Mouse (Mus musculus): ENCODE results near the gene Ier5. TPM values are rescaled to one million over a fixed set of nuclear protein-coding genes. Genes with fewer than 3 reads are reported as not detected.

Gene Ier5
- polyA plus RNA-seq, 1 experiment from 2014 or later = 9.3 TPM

DNA sequence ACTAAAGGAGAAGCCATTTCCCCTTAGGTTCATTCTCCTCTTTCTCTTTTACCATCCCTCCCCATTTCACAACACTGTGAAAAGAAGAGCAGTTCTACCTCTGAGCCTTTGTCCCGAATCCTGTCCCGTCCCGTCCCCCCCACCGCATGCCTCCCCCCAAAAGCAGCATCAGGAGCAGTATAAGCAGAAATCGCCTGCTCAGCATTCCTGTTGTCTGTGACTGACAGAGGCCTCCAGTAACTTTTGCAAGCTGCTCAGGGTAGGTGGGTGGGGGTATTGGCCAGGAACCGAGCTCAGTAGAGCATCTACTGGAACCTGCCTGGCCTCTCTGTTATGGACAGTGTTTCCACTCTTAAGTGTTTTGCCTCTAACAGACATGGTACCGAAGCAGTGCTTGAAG lies 26.3 kb downstream of the Ier5 start:
- Histone ChIP-seq H3K4me3 (replicated peaks; ENCODE audit: low read length) (no peak overlapping the region), H3K9ac (replicated peaks; ENCODE audit: low read depth, low read length) (no peak overlapping the region), H3K36me3 (ENCODE audit: control insufficient read depth, insufficient read depth) (no peaks in the 10 kb centered on the region), H3K4me2 (ENCODE audit: low read length) (no peak overlapping the region), H3K9me3 (ENCODE audit: control insufficient read depth, low read length) (no peaks in the 10 kb centered on the region), H3K4me1 (replicated peaks; ENCODE audit: control insufficient read depth, insufficient read depth, low read length) (peaks cover 24% of the 10 kb centered on the region), H3K27me3 (replicated peaks; ENCODE audit: control insufficient read depth, insufficient read depth, low read length) (no peaks in the 10 kb centered on the region), H3K27ac (ENCODE audit: low read length) (no peak overlapping the region)
- 0 out of 2 replicates have a peak, but pooled peaks have one; percentile 4 for ATAC-seq
- 28% methylated on average over 7 of the region's 7 CpGs for WGBS

DNA sequence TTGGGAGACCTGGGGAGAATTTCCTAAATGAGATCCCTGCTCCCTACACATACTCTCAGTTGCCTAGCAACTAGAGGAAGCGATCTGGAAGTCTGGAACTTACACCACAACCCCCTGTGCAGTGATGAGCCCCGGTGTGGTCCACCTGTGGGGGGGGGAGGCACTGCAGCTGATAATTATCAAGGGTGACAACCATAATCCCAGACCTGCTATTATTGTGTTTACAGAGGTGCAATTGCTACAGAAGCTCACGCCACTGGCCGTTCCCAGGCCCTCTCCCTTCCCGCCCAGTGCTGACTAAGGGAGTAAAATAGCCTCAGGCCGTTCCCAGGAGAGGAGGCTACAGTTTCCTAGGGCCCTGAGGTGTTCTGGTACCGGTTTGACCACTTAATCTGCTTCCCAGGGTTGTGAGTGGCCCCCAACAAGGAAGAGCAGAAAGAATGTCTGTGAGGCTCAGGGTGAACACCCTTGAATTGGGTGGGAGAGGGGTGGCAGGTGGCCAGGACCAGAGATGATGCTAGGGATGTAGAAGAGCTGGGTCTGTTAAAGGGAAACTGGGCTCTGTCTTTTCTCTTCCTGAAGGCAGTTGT lies 28.1 kb downstream of the Ier5 start:
- no peaks in the 10 kb centered on the region for H3K27me3 ChIP-seq (replicated peaks; ENCODE audit: control insufficient read depth, insufficient read depth, low read length)
- no peaks in the 10 kb centered on the region for H3K9me3 ChIP-seq (ENCODE audit: control insufficient read depth, low read length)
- no peak overlapping the region for H3K9ac ChIP-seq (replicated peaks; ENCODE audit: low read depth, low read length)
- no peak overlapping the region for H3K4me3 ChIP-seq (replicated peaks; ENCODE audit: low read length)
- no peaks in the 10 kb centered on the region for H3K36me3 ChIP-seq (ENCODE audit: control insufficient read depth, insufficient read depth)
- peak; percentile 56; the same call in 1 of the 2 replicates for ATAC-seq
- no peak overlapping the region for H3K4me2 ChIP-seq (ENCODE audit: low read length)
- H3K4me1 ChIP-seq (replicated peaks; ENCODE audit: control insufficient read depth, insufficient read depth, low read length) = peaks cover 20% of the 10 kb centered on the region
- H3K27ac ChIP-seq (ENCODE audit: low read length) = no peak overlapping the region
- 22% methylated on average over 7 of the region's 7 CpGs for whole genome bisulfite sequencing

DNA sequence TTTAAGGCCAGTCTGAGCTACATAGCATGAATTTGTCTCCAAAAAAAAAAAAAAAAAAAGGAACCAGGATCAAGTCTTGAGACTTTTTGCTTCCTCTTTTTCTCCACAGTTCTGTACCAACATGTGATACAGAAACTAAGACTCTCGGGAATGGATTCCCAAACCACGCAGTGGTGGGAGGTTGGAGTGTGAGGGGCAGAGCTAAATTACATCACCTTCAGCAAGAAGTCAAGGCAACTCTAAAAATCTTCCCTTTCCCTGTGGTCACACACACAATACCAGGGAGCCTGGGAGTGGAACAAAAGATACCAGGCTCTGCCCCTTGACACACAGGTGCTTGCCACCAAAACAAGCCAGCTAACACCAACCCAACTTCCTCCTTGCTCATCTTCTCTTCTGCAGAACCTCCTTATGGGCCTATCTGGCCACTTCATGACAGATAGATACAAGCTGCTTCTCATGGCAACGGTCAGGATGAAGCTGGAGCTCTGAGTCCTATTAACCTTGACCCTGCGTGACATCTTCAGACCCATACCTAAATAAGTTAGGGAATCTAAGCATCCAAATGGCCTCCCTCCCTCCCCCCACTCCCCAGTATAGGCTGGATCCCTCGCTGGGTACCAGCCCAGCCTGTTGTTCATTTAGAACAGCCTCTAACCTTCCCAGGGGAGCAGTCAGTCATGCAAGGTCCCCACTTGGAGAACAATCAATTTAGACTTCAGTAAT lies 28.7 kb downstream of the Ier5 start:
- WGBS = 58% methylated on average over 5 of the region's 5 CpGs
- no peaks in the 10 kb centered on the region for H3K27me3 ChIP-seq (replicated peaks; ENCODE audit: control insufficient read depth, insufficient read depth, low read length)
- no peaks in the 10 kb centered on the region for H3K36me3 ChIP-seq (ENCODE audit: control insufficient read depth, insufficient read depth)
- H3K4me3 ChIP-seq (replicated peaks; ENCODE audit: low read length) = no peak overlapping the region
- H3K4me1 ChIP-seq (replicated peaks; ENCODE audit: control insufficient read depth, insufficient read depth, low read length) = peaks cover 20% of the 10 kb centered on the region
- no peak overlapping the region for H3K4me2 ChIP-seq (ENCODE audit: low read length)
- H3K9ac ChIP-seq (replicated peaks; ENCODE audit: low read depth, low read length) = no peak overlapping the region
- ATAC-seq = no peak; the same call in 1 of the 2 replicates
- H3K27ac ChIP-seq (ENCODE audit: low read length) = no peak overlapping the region
- no peaks in the 10 kb centered on the region for H3K9me3 ChIP-seq (ENCODE audit: control insufficient read depth, low read length)

DNA sequence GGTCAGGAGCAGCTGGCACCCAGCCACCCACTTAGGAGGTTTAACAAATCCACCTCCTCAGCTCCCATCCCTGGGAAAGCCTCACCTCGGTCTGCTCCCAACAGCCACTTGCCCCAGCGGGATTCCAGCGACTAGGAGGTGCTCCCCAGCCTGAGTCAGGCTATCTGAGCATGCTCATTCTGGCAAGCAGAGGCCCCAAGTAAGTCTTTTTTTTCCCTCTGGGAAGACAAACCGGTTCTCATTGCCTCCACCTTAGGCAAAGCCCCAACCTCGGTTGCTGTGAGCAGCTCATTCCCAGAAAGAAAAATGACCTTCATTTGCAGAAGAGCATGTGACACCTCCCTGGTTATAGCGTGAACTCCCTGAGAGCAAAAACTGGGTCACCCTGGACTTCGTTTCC lies 29.7 kb downstream of the Ier5 start:
- H3K4me2 ChIP-seq (ENCODE audit: low read length) = no peak overlapping the region
- no peaks in the 10 kb centered on the region for H3K36me3 ChIP-seq (ENCODE audit: control insufficient read depth, insufficient read depth)
- WGBS = 57% methylated on average over 7 of the region's 7 CpGs
- no peak overlapping the region for H3K27ac ChIP-seq (ENCODE audit: low read length)
- H3K9me3 ChIP-seq (ENCODE audit: control insufficient read depth, low read length) = no peaks in the 10 kb centered on the region
- no peak overlapping the region for H3K4me3 ChIP-seq (replicated peaks; ENCODE audit: low read length)
- H3K4me1 ChIP-seq (replicated peaks; ENCODE audit: control insufficient read depth, insufficient read depth, low read length) = peaks cover 16% of the 10 kb centered on the region
- no peak for ATAC-seq
- no peaks in the 10 kb centered on the region for H3K27me3 ChIP-seq (replicated peaks; ENCODE audit: control insufficient read depth, insufficient read depth, low read length)
- no peak overlapping the region for H3K9ac ChIP-seq (replicated peaks; ENCODE audit: low read depth, low read length)

DNA sequence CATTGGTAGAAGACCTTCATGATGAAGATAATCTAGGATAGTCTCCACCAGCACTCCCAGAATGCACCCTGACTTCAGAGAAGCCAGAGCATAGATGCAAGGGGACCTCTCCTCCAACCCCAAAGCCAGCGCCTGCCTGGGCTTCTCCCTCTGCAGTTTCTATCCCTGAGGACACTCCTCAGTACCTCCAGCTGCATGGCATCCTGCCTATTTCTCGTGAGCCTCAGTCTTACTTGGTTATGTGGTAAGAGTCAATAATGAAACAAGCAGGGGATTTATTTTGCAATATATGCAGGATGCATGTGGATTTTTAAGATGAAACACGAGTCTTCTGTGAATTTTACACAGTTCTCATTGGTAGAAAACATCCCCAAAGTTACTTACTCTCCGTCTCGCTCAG lies 33.2 kb downstream of the Ier5 start:
- no peak for ATAC-seq
- Histone ChIP-seq H3K9ac (replicated peaks; ENCODE audit: low read depth, low read length) (no peak overlapping the region), H3K9me3 (ENCODE audit: control insufficient read depth, low read length) (no peaks in the 10 kb centered on the region), H3K4me3 (replicated peaks; ENCODE audit: low read length) (no peak overlapping the region), H3K27ac (ENCODE audit: low read length) (no peak overlapping the region), H3K4me1 (replicated peaks; ENCODE audit: control insufficient read depth, insufficient read depth, low read length) (peaks cover 12% of the 10 kb centered on the region), H3K4me2 (ENCODE audit: low read length) (no peak overlapping the region), H3K27me3 (replicated peaks; ENCODE audit: control insufficient read depth, insufficient read depth, low read length) (no peaks in the 10 kb centered on the region), H3K36me3 (ENCODE audit: control insufficient read depth, insufficient read depth) (no peaks in the 10 kb centered on the region)
- WGBS = 87% methylated on average over 5 of the region's 5 CpGs

DNA sequence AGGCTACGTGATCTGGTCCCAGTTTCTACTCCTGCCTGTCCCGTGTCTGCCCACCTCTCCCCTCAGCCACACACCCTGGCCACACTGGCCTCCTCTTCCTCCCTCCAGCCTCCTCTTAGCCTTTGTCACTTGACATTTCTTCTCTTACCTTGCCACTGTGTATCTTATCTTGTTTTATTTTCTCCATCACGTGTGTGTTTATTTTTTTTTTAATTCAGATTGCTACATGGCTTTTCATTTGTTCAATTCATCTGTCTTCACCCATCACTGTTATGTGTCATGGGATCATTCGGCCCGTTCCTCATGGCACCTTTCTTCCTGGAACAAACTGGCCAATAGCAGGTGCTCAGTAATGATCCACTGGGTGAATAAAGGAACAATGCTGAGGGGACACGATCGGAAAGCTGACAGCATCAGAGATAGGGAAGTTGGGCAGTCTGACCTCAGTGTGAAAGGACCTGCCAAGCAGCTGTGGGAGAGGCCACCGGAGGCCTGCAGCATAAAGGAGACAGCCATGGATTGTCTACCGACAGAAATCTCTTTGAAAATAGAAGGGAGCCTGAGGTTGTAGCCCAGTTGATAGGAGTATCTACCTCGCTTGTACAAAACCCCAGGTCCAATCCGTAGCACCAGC lies 34.3 kb downstream of the Ier5 start:
- Histone ChIP-seq H3K4me2 (ENCODE audit: low read length) (no peak overlapping the region), H3K4me3 (replicated peaks; ENCODE audit: low read length) (no peak overlapping the region), H3K27ac (ENCODE audit: low read length) (no peak overlapping the region), H3K36me3 (ENCODE audit: control insufficient read depth, insufficient read depth) (no peaks in the 10 kb centered on the region), H3K9me3 (ENCODE audit: control insufficient read depth, low read length) (no peaks in the 10 kb centered on the region), H3K9ac (replicated peaks; ENCODE audit: low read depth, low read length) (no peak overlapping the region), H3K27me3 (replicated peaks; ENCODE audit: control insufficient read depth, insufficient read depth, low read length) (no peaks in the 10 kb centered on the region), H3K4me1 (replicated peaks; ENCODE audit: control insufficient read depth, insufficient read depth, low read length) (peaks cover 9% of the 10 kb centered on the region)
- 70% methylated on average over 11 of the region's 11 CpGs for WGBS
- no peak for ATAC-seq

DNA sequence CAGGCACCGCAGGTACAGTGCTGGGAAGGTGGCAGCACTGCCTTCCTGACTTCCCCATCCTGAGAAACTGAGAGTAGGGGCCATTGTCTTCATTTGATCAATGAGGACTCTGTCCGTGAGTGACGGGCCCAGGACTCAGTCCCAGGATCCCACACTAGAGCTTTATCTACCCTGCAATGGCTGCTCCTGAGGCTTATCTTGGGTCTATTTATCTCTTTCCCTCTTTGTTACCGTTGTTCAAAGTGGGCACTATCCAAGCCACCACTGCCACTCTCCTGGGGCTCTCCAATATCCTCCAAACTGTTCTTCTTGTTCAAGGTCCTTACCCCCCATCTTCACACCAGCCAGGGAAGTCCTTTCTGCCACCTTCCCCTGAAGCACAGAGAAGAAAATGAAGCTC lies 34.8 kb downstream of the Ier5 start:
- Histone ChIP-seq H3K4me1 (replicated peaks; ENCODE audit: control insufficient read depth, insufficient read depth, low read length) (peaks cover 10% of the 10 kb centered on the region), H3K27me3 (replicated peaks; ENCODE audit: control insufficient read depth, insufficient read depth, low read length) (no peaks in the 10 kb centered on the region)
- 67% methylated on average over 4 of the region's 4 CpGs for WGBS

DNA sequence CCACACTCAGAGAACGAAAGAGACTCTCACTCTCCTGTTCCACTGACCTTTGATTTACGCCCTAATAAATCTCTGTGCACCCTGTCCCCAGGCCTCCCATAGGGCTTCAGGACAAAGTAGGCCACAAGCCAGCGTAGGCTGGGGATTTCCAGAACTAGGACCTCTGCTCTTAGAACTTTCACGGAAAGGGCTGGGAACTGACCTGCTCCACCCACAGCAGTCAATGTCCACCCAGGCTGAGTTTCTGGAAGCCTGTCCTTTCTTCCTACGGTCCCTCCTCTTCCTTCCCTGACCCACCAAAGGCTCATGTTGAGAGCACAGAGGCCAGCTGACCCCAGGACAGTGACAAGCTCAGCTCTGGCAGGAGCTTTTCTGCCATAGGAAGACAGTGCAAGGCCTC lies 35.3 kb downstream of the Ier5 start:
- no peaks in the 10 kb centered on the region for H3K27me3 ChIP-seq (replicated peaks; ENCODE audit: control insufficient read depth, insufficient read depth, low read length)
- ATAC-seq = no peak
- H3K9me3 ChIP-seq (ENCODE audit: control insufficient read depth, low read length) = no peaks in the 10 kb centered on the region
- peaks cover 12% of the 10 kb centered on the region for H3K4me1 ChIP-seq (replicated peaks; ENCODE audit: control insufficient read depth, insufficient read depth, low read length)
- no peak overlapping the region for H3K4me2 ChIP-seq (ENCODE audit: low read length)
- WGBS = 91% methylated on average over 5 of the region's 5 CpGs
- no peak overlapping the region for H3K27ac ChIP-seq (ENCODE audit: low read length)
- no peak overlapping the region for H3K9ac ChIP-seq (replicated peaks; ENCODE audit: low read depth, low read length)
- H3K4me3 ChIP-seq (replicated peaks; ENCODE audit: low read length) = no peak overlapping the region
- H3K36me3 ChIP-seq (ENCODE audit: control insufficient read depth, insufficient read depth) = no peaks in the 10 kb centered on the region

More for the DNA sequence above, 34.8 kb downstream of the Ier5 start:
- ATAC-seq = no peak
- no peak overlapping the region for H3K4me3 ChIP-seq (replicated peaks; ENCODE audit: low read length)
- no peak overlapping the region for H3K4me2 ChIP-seq (ENCODE audit: low read length)
- no peak overlapping the region for H3K9ac ChIP-seq (replicated peaks; ENCODE audit: low read depth, low read length)
- no peak overlapping the region for H3K27ac ChIP-seq (ENCODE audit: low read length)
- H3K36me3 ChIP-seq (ENCODE audit: control insufficient read depth, insufficient read depth) = no peaks in the 10 kb centered on the region
- no peaks in the 10 kb centered on the region for H3K9me3 ChIP-seq (ENCODE audit: control insufficient read depth, low read length)

DNA sequence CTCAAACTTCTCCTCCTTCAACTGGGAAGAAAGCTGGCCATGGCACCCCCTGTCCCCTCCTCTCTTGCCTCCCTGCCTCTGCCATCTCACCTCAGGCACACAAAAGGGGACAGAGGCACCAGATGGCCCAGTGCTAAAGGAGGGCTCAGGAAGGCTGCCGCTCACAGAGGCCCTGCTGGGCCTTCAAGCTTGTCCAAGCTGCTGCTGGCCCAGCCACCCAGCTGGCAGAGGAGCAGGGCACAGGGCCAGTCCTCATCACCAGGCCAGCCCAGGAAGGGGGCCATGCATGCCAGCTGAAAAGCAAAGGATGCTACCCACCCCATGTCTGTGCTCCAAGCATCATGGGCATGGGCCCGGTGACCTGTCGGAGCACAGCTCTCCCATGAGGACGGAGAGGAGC lies 36.5 kb downstream of the Ier5 start:
- H3K9me3 ChIP-seq (ENCODE audit: control insufficient read depth, low read length) = no peaks in the 10 kb centered on the region
- peak; percentile 83 for ATAC-seq
- H3K4me3 ChIP-seq (replicated peaks; ENCODE audit: low read length) = no peak overlapping the region
- H3K9ac ChIP-seq (replicated peaks; ENCODE audit: low read depth, low read length) = no peak overlapping the region
- no peaks in the 10 kb centered on the region for H3K36me3 ChIP-seq (ENCODE audit: control insufficient read depth, insufficient read depth)
- no peak overlapping the region for H3K4me2 ChIP-seq (ENCODE audit: low read length)
- peaks cover 12% of the 10 kb centered on the region for H3K4me1 ChIP-seq (replicated peaks; ENCODE audit: control insufficient read depth, insufficient read depth, low read length)
- no peaks in the 10 kb centered on the region for H3K27me3 ChIP-seq (replicated peaks; ENCODE audit: control insufficient read depth, insufficient read depth, low read length)
- 66% methylated on average over 4 of the region's 4 CpGs for WGBS
- peak overlapping the region; percentile 10; the same call in 1 of the 2 replicates for H3K27ac ChIP-seq (ENCODE audit: low read length)
